Mouse (Mus musculus): ENCODE results near the gene Gata3.

The Gata3 gene

DNA sequence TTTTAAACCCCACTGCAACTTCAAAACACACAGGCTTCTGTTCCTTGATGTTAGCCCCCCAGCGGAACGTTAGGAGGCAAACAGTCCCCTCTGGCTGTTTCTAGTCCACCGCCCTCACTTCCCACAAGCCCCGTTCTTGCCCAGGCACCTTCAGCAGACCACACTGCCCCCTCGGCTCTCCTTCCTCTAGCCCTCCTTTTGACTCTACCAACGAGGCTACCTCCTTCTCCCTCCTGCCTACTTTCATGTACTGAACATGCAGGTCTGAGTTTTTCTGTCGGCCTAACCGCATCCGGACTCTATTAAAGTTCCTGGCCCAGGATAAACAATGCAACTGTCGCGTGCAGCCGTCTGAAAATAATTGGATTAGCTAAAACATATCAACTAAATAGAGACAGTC, 17.2 kb downstream of the Gata3 start:
- no peak for DNase-seq (ENCODE audit: low spot score in 2 of 2)

DNA sequence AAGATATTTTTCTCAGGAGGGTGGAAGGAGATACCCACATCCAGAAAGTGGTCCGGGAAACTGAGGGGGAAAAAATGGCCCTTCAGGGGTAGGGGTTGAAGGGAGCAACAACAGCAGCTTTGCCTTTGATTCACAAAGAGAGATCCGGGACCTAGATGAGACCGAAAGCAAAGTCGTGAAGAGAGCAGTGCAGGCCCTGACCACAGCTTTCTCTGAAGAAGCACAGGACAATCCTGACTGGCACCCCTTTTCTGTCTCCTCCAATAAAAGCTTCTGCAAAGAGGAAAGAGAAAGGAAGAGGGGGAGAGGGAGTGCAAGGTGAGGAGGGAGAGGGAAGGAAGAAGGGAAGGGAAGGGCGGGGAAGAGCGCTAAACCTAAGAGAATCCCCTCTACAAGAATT, 18.0 kb downstream of the Gata3 start:
- DNase-seq (ENCODE audit: low spot score in 2 of 2): no peak

DNA sequence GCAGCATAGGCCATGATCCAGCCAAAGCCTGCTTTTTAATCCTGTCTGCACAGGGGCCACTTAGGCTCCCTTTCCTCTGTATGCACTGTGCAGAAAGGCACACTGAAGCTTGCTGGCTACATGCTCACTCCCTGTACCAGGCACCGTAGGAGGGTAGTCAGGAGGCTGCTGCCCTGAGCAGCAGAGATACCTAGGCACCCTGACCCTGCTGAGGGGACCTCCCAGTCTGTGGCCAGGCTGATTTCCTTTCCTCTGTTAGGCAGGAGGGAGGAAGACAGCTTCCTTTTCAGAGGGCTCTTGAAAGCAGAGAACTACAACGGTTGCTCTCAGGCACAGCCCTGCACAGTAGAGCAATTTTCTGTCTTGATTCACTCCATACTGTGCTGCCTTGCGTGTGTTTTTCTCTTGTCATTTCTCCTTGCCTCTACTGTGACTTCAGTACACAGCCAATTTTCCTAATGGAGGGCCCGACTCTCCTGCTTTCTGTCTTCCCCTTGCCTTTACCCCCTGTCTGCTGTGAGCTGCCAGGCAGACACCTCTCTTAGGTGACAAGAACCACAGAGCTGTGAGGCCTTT, 18.6 kb downstream of the Gata3 start:
- no peak for DNase-seq (ENCODE audit: low spot score in 2 of 2)

DNA sequence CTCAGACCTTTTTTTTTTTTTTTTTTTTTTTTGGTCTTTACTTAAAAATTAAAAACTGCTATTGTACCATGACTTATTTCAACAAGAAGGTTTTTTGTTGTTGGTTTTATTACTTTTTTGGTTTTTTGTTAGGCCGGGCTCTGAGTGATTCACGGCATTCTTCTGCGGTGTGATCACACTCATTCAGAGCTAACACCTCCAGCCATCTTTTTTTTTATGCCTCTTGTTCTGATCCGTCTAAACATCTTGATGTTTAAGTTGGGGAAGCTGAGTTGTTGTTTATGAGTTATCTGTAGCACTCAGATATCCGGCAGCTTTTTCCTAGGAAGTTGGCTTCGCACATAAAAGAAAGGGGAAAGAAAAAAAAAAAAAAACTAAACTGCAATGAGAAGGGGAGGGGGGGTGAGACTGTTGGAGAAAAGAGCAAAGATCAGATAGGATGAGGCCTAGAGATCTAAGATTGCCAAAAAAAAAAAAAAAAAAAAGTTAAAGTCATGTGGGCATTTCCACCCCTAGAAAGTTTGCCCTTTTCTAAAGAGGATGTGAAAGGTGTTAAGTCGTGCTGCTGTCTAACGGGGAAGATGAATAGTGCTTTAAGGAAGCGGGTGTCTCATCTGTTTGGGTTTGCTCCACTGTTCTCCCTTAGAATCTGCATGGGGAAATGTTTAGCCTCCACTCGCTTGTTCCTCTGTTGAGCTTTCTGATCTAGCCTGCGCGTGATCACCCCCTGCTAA, 22.6 kb downstream of the Gata3 start:
- no peak for DNase-seq (ENCODE audit: low spot score in 2 of 2)

DNA sequence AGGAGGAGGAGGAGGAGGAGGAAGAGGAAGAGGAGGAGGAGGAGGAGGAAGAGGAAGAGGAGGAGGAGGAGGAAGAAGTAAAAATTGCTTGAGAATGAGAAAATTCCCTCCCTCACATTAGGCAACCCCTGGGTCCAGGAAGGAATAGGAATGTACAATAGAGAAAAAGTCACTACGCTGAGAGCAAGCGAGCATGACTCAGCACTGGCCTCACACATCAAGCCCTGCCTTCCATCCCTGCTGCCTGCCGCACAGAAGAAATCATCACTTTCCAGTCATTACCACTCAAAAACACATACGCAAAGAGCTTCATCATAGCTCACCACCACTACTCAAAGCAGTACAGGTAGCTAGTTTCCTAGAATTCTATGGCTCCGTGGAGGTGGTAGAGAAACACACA, 29.1 kb downstream of the Gata3 start:
- DNase-seq (ENCODE audit: low spot score in 2 of 2): no peak

GRCm38 (mm10) chr2:9855861-9856260, 34.0 kb downstream of the Gata3 start:
- no peak for DNase-seq (ENCODE audit: low spot score in 2 of 2)

GRCm38 (mm10) chr2:9852851-9853576, 36.8 kb downstream of the Gata3 start:
- DNase-seq (ENCODE audit: low spot score in 2 of 2): no peak

DNA sequence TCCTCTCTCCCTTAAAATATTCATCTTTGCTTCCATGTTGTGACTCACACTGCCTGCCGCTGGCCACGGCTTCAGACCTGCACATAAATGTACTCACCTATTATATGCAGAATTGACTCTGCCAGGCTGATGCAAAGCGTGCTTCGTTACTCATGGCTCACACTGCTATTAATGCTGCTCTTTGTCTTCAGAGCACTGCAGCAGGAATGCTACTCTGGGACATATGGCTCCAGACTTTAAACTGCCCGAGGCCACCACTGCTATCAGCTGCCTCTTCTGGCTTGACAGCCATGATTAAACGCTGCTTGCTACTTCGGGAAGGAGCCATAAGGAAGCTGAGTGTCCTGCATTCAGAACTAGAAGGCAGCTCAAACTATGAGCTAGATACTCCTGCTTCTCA, 54.6 kb downstream of the Gata3 start:
- no peak for DNase-seq (ENCODE audit: low spot score in 2 of 2)

DNA sequence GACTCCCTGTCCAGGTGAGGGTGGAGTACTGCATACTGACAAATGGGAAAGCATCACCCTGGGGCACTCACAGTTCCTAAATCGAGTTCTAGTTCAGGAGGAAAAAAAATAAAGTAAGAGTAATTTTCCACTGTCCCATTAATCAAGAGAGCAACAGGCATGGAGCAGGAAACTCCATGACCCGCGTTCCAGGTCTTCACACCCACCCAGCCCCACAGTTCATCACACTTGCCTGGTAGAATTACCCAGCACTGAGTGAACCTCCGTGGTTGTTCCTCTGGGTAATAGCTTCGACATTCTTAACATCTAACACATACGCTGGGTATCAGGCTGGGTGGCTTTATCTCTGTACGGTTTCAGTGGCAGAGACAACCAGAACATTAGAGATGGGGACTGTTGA, 56.1 kb downstream of the Gata3 start:
- DNase-seq (ENCODE audit: low spot score in 2 of 2): no peak

- DNase-seq (ENCODE audit: low spot score in 2 of 2): no peak
Observed at GRCm38 (mm10) chr2:9827624-9828023, 62.2 kb downstream of the Gata3 start.

DNA sequence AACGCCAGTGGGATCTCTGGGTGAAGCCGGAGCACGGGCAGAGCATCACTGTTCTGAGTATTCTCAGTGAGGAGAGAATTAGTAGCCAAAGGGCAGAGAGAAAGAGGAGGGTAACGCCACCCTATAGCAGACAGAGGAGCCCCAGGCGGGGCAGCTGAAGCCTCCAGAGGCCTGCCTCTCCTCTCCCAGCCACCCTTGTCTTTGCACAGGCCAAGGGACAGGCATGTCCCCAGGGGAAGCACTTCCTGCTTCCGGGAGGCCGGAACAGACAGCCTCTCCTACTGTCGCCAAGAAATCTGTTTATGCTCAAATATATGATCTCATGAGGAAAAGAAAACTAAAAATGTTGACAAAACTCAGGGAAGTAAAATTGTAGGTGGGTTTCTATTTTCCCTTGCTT, 69.2 kb downstream of the Gata3 start:
- DNase-seq (ENCODE audit: low spot score in 2 of 2): no peak

- DNase-seq (ENCODE audit: low spot score in 2 of 2): no peak
Observed at GRCm38 (mm10) chr2:9818177-9818785, 71.6 kb downstream of the Gata3 start.

Data from urinary bladder, adult 18-20 months (tissue).